Mouse (Mus musculus) small intestine, adult 2 months (tissue): ENCODE results near the gene Pars2.

Experiments used
- CTCF ChIP-seq: fragments of 200-500 bp; IDR thresholded peaks from 2 replicates; pipeline ENCODE4 v1.5.1; 2012; ENCODE audit warnings: low read depth, mild to moderate bottlenecking, control low read depth, inconsistent platforms, low read length, moderate library complexity, mixed read lengths; ENCODE audit not compliant: insufficient replicate concordance, insufficient read length; ENCODE audit errors: extremely low read depth
- POLR2A ChIP-seq: fragments of 200-500 bp; IDR thresholded peaks from 2 replicates; pipeline ENCODE4 v1.6.1; 2012; ENCODE audit warnings: low read depth, mild to moderate bottlenecking, control low read depth, inconsistent platforms, low read length, moderate library complexity

DNA sequence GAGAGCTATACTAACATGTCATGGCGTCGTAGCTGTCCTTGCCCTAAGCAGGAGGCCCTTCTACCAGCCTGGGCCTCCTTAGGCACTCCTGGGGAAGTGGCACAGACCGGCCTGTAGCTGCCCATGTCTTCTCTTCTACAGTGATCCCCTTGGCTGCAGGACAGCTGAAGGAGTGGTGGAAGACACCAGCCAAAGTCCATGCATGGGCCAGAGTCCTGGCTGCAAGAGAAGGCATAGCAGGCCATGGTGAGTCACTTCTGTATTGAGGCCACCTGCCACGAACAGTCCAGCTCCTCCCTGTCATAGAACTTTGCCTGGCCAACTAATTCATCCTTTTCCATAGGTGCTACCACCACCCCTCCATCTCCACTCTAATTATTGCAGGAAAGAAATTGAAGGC is 32.0 kb upstream of the Pars2 start:
- TF ChIP-seq POLR2A, result no peak
- no peak for TF ChIP-seq CTCF
